Mouse (Mus musculus) heart, embryonic 15.5 days (tissue): ENCODE results near the gene Nln. TPM values are rescaled to one million over a fixed set of nuclear protein-coding genes. Genes with fewer than 3 reads are reported as not detected.

Experiments
- ATAC-seq: fragments of 200-750 bp; cut with Nextera tagmentation; replicated peaks from 2 replicates; pipeline ENCODE4 v1.8.0; 2017; ENCODE audit warnings: low read depth, moderate TSS enrichment; ENCODE audit not compliant: insufficient number of reproducible peaks, insufficient read depth, low FRiP score
- H3K27ac ChIP-seq: fragments of 300-500 bp; sonication (generic); 2 replicates; pipeline ENCODE4 v1.5.1; 2015; ENCODE audit warnings: mild to moderate bottlenecking, inconsistent platforms
- H3K27me3 ChIP-seq: fragments of 300-500 bp; sonication (generic); 2 replicates; pipeline ENCODE4 v1.6.1; 2015; ENCODE audit warnings: inconsistent platforms
- H3K36me3 ChIP-seq: fragments of 300-500 bp; sonication (generic); 2 replicates; pipeline ENCODE4 v1.6.1; 2015; ENCODE audit warnings: mild to moderate bottlenecking, inconsistent platforms
- H3K4me1 ChIP-seq: fragments of 300-500 bp; sonication (generic); replicated peaks from 2 replicates; pipeline ENCODE4 v1.6.1; 2015; ENCODE audit warnings: inconsistent platforms
- H3K4me2 ChIP-seq: fragments of 300-500 bp; sonication (generic); 2 replicates; pipeline ENCODE4 v1.6.1; 2015; ENCODE audit warnings: inconsistent platforms, mild to moderate bottlenecking, moderate library complexity
- H3K4me3 ChIP-seq: fragments of 300-500 bp; sonication (generic); 2 replicates; pipeline ENCODE4 v1.5.1; 2015; ENCODE audit warnings: mild to moderate bottlenecking, inconsistent platforms
- H3K9ac ChIP-seq: fragments of 300-500 bp; sonication (generic); 2 replicates; pipeline ENCODE4 v1.6.1; 2015; ENCODE audit warnings: mild to moderate bottlenecking, inconsistent platforms
- H3K9me3 ChIP-seq: fragments of 300-500 bp; sonication (generic); replicated peaks from 2 replicates; pipeline ENCODE4 v1.6.1; 2016; ENCODE audit warnings: inconsistent platforms
- WGBS: fragments of 180-500 bp; shearing (Covaris S2); methylation state at CpG from one replicate; pipeline ENCODE4 v1.1.7; 2015; ENCODE audit warnings: mixed read lengths; 5-methylcytosine and 5-hydroxymethylcytosine counted together
- polyA plus RNA-seq: library from polyadenylated mRNA; unstranded; fragments of >200 nt; fragmentation: Nextera tagmentation; extraction: Ambion mirVana; gene quantifications from 2 replicates; pipeline ENCODE4 v1.2.1, GENCODE M21; 2015

Nln gene
- polyA plus RNA-seq, 1 experiment from 2014 or later = 19.4 TPM

GRCm38 (mm10) chr13:104065649-104066347 lies 43.6 kb downstream of the Nln start:
- Histone ChIP-seq H3K4me2 (no peak overlapping the region), H3K9me3 (no peaks in the 10 kb centered on the region), H3K27me3 (no peaks in the 10 kb centered on the region), H3K9ac (no peak overlapping the region), H3K27ac (no peak overlapping the region), H3K4me1 (peaks cover 10% of the 10 kb centered on the region), H3K4me3 (no peak overlapping the region), H3K36me3 (peaks cover 13% of the 10 kb centered on the region; the same call in 1 of the 2 replicates)
- ATAC-seq = no peak
- 68% methylated on average over 2 of the region's 2 CpGs for WGBS

GRCm38 (mm10) chr13:104063061-104063460 lies 46.4 kb downstream of the Nln start:
- 71% methylated on average over 9 of the region's 9 CpGs for WGBS
- no peak overlapping the region for H3K4me2 ChIP-seq
- ATAC-seq = no peak
- H3K9me3 ChIP-seq = no peaks in the 10 kb centered on the region
- no peak overlapping the region for H3K27ac ChIP-seq
- no peaks in the 10 kb centered on the region for H3K27me3 ChIP-seq
- H3K4me3 ChIP-seq = no peak overlapping the region
- no peak overlapping the region for H3K9ac ChIP-seq
- H3K4me1 ChIP-seq = peaks cover 4% of the 10 kb centered on the region
- peaks cover 3% of the 10 kb centered on the region; the same call in 1 of the 2 replicates for H3K36me3 ChIP-seq

- Histone ChIP-seq H3K4me1 (peaks cover 4% of the 10 kb centered on the region), H3K27me3 (no peaks in the 10 kb centered on the region), H3K9ac (no peak overlapping the region), H3K36me3 (peaks cover 3% of the 10 kb centered on the region; the same call in 1 of the 2 replicates), H3K9me3 (no peaks in the 10 kb centered on the region), H3K27ac (peak overlapping the region; percentile 7; the same call in 1 of the 2 replicates), H3K4me3 (no peak overlapping the region), H3K4me2 (no peak overlapping the region)
- no peak for ATAC-seq
- WGBS = 58% methylated on average over 2 of the region's 2 CpGs
These were observed 47.3 kb downstream of the Nln start for GRCm38 (mm10) chr13:104061975-104062750.

GRCm38 (mm10) chr13:104060231-104060630 lies 49.2 kb downstream of the Nln start:
- H3K4me2 ChIP-seq = no peak overlapping the region

GRCm38 (mm10) chr13:104059536-104059935 lies 49.9 kb downstream of the Nln start:
- no peak for ATAC-seq
- 27% methylated on average over 4 of the region's 4 CpGs for whole genome bisulfite sequencing
- H3K36me3 ChIP-seq = 0 out of 2 replicates have a peak, but pooled peaks cover 6% of the 10 kb centered on the region
- H3K4me1 ChIP-seq = peaks cover 4% of the 10 kb centered on the region
- no peaks in the 10 kb centered on the region for H3K9me3 ChIP-seq
- no peak overlapping the region for H3K4me3 ChIP-seq
- H3K4me2 ChIP-seq = no peak overlapping the region
- no peak overlapping the region for H3K27ac ChIP-seq
- H3K9ac ChIP-seq = no peak overlapping the region
- no peaks in the 10 kb centered on the region for H3K27me3 ChIP-seq

More at GRCm38 (mm10) chr13:104060231-104060630, 49.2 kb downstream of the Nln start:
- no peak overlapping the region for H3K27ac ChIP-seq
- peaks cover 4% of the 10 kb centered on the region for H3K4me1 ChIP-seq
- H3K9me3 ChIP-seq = no peaks in the 10 kb centered on the region
- H3K9ac ChIP-seq = no peak overlapping the region
- no peaks in the 10 kb centered on the region for H3K27me3 ChIP-seq
- WGBS = 76% methylated on average over 1 of the region's 1 CpGs
- no peak for ATAC-seq
- H3K36me3 ChIP-seq = 0 out of 2 replicates have a peak, but pooled peaks cover 6% of the 10 kb centered on the region
- H3K4me3 ChIP-seq = no peak overlapping the region

GRCm38 (mm10) chr13:104058761-104059160 lies 50.7 kb downstream of the Nln start:
- H3K4me1 ChIP-seq = peaks cover 4% of the 10 kb centered on the region
- no peak overlapping the region for H3K9ac ChIP-seq
- H3K9me3 ChIP-seq = no peaks in the 10 kb centered on the region
- H3K27me3 ChIP-seq = no peaks in the 10 kb centered on the region
- 79% methylated on average over 9 of the region's 9 CpGs for WGBS
- H3K4me3 ChIP-seq = no peak overlapping the region
- no peak overlapping the region for H3K27ac ChIP-seq
- H3K36me3 ChIP-seq = 0 out of 2 replicates have a peak, but pooled peaks cover 3% of the 10 kb centered on the region
- no peak overlapping the region for H3K4me2 ChIP-seq
- ATAC-seq = no peak

GRCm38 (mm10) chr13:104052271-104052753 lies 57.1 kb downstream of the Nln start:
- no peak overlapping the region for H3K27ac ChIP-seq
- no peaks in the 10 kb centered on the region for H3K9me3 ChIP-seq
- peaks cover 10% of the 10 kb centered on the region for H3K36me3 ChIP-seq
- H3K9ac ChIP-seq = no peak overlapping the region
- ATAC-seq = no peak
- H3K4me3 ChIP-seq = no peak overlapping the region
- no peaks in the 10 kb centered on the region for H3K4me1 ChIP-seq
- WGBS = 78% methylated on average over 9 of the region's 9 CpGs
- no peak overlapping the region for H3K4me2 ChIP-seq
- no peaks in the 10 kb centered on the region for H3K27me3 ChIP-seq

GRCm38 (mm10) chr13:104048835-104049234 lies 60.6 kb downstream of the Nln start:
- H3K4me2 ChIP-seq = no peak overlapping the region
- WGBS = 63% methylated on average over 3 of the region's 3 CpGs
- no peak overlapping the region for H3K4me3 ChIP-seq
- H3K27me3 ChIP-seq = no peaks in the 10 kb centered on the region
- H3K4me1 ChIP-seq = no peaks in the 10 kb centered on the region
- no peak overlapping the region for H3K9ac ChIP-seq
- ATAC-seq = no peak
- H3K36me3 ChIP-seq = peaks cover 7% of the 10 kb centered on the region
- H3K9me3 ChIP-seq = no peaks in the 10 kb centered on the region
- no peak overlapping the region for H3K27ac ChIP-seq

GRCm38 (mm10) chr13:104045108-104045507 lies 64.3 kb downstream of the Nln start:
- no peak overlapping the region for H3K4me2 ChIP-seq
- H3K4me3 ChIP-seq = no peak overlapping the region
- H3K9ac ChIP-seq = no peak overlapping the region
- no peaks in the 10 kb centered on the region; the same call in 1 of the 2 replicates for H3K36me3 ChIP-seq
- no peak overlapping the region for H3K27ac ChIP-seq
- no peaks in the 10 kb centered on the region for H3K27me3 ChIP-seq
- ATAC-seq = no peak
- 71% methylated on average over 4 of the region's 4 CpGs for WGBS
- no peaks in the 10 kb centered on the region for H3K9me3 ChIP-seq
- peaks cover 1% of the 10 kb centered on the region; the same call in 1 of the 2 replicates for H3K4me1 ChIP-seq

GRCm38 (mm10) chr13:104044332-104044731 lies 65.1 kb downstream of the Nln start:
- Histone ChIP-seq H3K27me3 (no peaks in the 10 kb centered on the region), H3K9ac (no peak overlapping the region), H3K4me2 (no peak overlapping the region), H3K9me3 (no peaks in the 10 kb centered on the region), H3K36me3 (no peaks in the 10 kb centered on the region), H3K4me3 (no peak overlapping the region), H3K27ac (no peak overlapping the region), H3K4me1 (peaks cover 7% of the 10 kb centered on the region; the same call in 1 of the 2 replicates)
- no peak for ATAC-seq
- 81% methylated on average over 4 of the region's 4 CpGs for WGBS

GRCm38 (mm10) chr13:104042738-104043137 lies 66.7 kb downstream of the Nln start:
- Histone ChIP-seq H3K9ac (no peak overlapping the region), H3K36me3 (no peaks in the 10 kb centered on the region), H3K27ac (no peak overlapping the region), H3K4me3 (no peak overlapping the region), H3K4me2 (no peak overlapping the region), H3K4me1 (peaks cover 14% of the 10 kb centered on the region), H3K27me3 (no peaks in the 10 kb centered on the region), H3K9me3 (no peaks in the 10 kb centered on the region)
- 77% methylated on average over 8 of the region's 8 CpGs for WGBS
- ATAC-seq = no peak
